Mouse (Mus musculus) small intestine, adult 2 months (tissue): ENCODE results near the gene Mark3.

Source experiments
- CTCF ChIP-seq: fragments of 200-500 bp; IDR thresholded peaks from 2 replicates; pipeline ENCODE4 v1.5.1; 2012; ENCODE audit warnings: low read depth, mild to moderate bottlenecking, control low read depth, inconsistent platforms, low read length, moderate library complexity, mixed read lengths; ENCODE audit not compliant: insufficient replicate concordance, insufficient read length; ENCODE audit errors: extremely low read depth
- POLR2A ChIP-seq: fragments of 200-500 bp; IDR thresholded peaks from 2 replicates; pipeline ENCODE4 v1.6.1; 2012; ENCODE audit warnings: low read depth, mild to moderate bottlenecking, control low read depth, inconsistent platforms, low read length, moderate library complexity

GRCm38 (mm10) chr12:111669000-111669788 lies 94.9 kb downstream of the Mark3 start:
- TF ChIP-seq POLR2A (no peak), CTCF (no peak)
